Mouse (Mus musculus): ENCODE data around the gene Ift20. TPM values are rescaled to one million over a fixed set of nuclear protein-coding genes. Genes with fewer than 3 reads are reported as not detected.
"Not testable (repeated sequence)": the region's sequence is repeated elsewhere in the genome, so short reads cannot be mapped to it uniquely, and the experiment has no call there.

Ift20 gene
- polyA plus RNA-seq, 1 experiment, result 41.7 TPM

DNA sequence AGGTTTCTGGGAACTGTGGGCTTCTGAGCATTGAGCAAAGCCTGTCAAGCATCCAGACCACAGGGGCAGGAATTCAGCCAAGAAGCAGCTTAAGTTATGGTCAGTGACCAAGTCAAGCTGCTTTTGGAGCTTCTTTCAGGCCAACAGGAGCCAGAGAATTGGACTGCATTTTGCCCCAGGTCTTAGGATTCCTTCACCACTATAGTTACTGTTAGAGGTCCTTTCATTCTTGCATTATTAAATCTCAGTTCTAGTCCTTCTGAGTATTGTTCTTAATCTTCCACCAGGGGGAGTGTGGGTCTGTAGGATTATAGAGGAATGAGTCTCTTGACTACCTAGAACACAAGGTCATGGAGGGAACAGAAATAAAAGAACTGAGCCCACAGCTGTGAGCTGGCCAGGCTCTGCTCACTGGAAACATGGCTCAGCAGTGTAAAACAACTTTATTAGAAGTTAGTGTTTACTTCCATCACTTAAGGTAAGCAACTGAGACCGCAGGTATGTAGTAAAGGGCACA, 13.6 kb upstream of the Ift20 start:
- DNase-seq (ENCODE audit: low read depth in 1 of 2, low spot score in 2 of 2), result no peak
- Histone ChIP-seq H3K27ac (ENCODE audit: insufficient read depth, low read length) (no peak overlapping the region), H3K4me1 (ENCODE audit: control insufficient read depth, insufficient read depth, insufficient read length) (no peaks in the 10 kb centered on the region), H3K36me3 (ENCODE audit: control insufficient read depth, insufficient read depth, low read length) (peaks cover 40% of the 10 kb centered on the region), H3K4me3 (ENCODE audit: extremely low read depth, insufficient read depth, insufficient read length) (no peak overlapping the region), H3K27me3 (ENCODE audit: control insufficient read depth, insufficient read depth, low read length) (no peaks in the 10 kb centered on the region)
- 97% methylated on average over 1 of the region's 1 CpGs for WGBS
- TF ChIP-seq POLR2A (IDR thresholded peaks at IDR 0.05; ENCODE audit: low read depth, low read length) (no peak), CTCF (IDR thresholded peaks at IDR 0.05; ENCODE audit: extremely low read depth, insufficient read depth, insufficient read length, insufficient replicate concordance) (no peak)

DNA sequence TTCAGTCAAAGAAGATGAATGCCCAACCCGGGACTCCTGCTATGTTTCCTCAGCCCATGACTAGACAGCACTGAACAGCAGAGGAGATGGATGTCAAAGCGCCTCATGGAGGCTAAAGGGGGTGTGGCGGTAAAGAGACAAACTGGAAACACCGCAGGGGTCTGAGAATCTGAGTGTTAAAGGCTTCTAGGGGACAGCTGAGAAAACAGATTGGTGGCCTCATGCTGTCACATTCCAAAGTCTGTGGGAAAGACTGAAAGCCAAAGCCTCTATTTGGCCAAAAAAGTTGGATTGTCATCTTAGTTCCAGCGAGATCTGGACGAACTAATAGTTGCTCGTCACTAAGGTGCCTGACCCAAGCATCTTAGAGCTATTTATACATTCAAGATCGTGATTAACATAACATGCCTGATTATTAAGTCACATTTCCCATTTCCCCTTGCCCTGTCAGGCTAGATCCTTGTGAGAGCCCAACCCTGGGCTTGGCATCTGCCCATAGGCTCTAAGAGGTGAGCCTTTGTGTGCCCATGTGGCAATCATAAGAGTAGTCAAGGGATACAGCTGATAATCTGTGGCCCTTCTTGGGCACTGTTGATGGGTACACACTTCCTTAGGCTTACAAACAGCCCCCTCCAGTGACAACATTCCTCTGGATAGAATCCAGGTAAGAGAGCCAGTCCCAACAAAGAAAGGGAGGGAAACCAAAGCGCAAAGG, 12.8 kb upstream of the Ift20 start:
- Histone ChIP-seq H3K27ac (ENCODE audit: insufficient read depth, low read length) (no peak overlapping the region), H3K36me3 (ENCODE audit: control insufficient read depth, insufficient read depth, low read length) (peaks cover 45% of the 10 kb centered on the region), H3K27me3 (ENCODE audit: control insufficient read depth, insufficient read depth, low read length) (no peaks in the 10 kb centered on the region), H3K4me3 (ENCODE audit: extremely low read depth, insufficient read depth, insufficient read length) (no peak overlapping the region), H3K4me1 (ENCODE audit: control insufficient read depth, insufficient read depth, insufficient read length) (no peaks in the 10 kb centered on the region)
- DNase-seq (ENCODE audit: low read depth in 1 of 2, low spot score in 2 of 2), result no peak
- no peak for TF ChIP-seq POLR2A (IDR thresholded peaks at IDR 0.05; ENCODE audit: low read depth, low read length)
- no peak for TF ChIP-seq CTCF (IDR thresholded peaks at IDR 0.05; ENCODE audit: extremely low read depth, insufficient read depth, insufficient read length, insufficient replicate concordance)
- 93% methylated on average over 9 of the region's 9 CpGs for WGBS

DNA sequence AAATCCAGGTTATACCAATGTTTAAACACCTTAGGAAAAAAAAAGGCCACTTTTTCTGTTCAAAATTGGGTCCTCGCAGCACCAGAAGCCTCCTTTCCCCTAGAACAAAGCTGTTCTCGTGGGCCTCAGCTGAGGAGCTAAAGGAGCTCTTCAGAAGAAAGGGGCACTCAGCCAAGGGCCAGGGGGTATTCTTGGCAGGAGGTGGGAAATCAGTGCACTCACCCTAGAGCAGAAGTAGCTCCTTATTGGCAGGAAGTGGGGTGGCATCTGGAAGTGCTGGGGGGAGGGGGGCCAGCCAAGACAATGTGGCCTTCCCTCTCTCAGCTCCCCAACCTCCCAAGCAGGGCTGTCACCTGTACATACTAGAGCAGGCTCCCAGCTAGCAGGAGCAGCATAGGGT, 11.3 kb upstream of the Ift20 start:
- TF ChIP-seq CTCF (IDR thresholded peaks at IDR 0.05; ENCODE audit: extremely low read depth, insufficient read depth, insufficient read length, insufficient replicate concordance) (no peak), POLR2A (IDR thresholded peaks at IDR 0.05; ENCODE audit: low read depth, low read length) (no peak)
- H3K36me3 ChIP-seq (ENCODE audit: control insufficient read depth, insufficient read depth, low read length), result peaks cover 46% of the 10 kb centered on the region

DNA sequence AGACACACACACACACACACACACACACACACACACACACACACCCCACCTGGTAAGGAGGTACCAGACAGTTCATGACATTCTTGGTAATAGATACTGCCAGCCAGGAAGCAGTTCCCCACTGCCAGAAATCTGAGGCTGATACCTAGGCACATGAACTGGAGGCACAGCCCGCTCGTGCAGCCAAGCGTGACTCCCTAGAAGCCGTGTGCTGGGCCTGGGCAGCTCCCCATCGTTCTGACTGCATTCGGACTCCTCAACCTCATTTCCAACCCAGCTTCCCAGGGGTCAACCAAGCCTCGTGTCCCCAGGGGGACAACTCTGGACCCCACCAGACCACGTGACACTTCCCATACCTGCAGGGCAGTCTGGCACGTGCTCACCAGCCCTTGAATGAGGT, 7.4 kb upstream of the Ift20 start:
- Histone ChIP-seq H3K27ac (ENCODE audit: insufficient read depth, low read length) (no peak overlapping the region), H3K4me1 (ENCODE audit: control insufficient read depth, insufficient read depth, insufficient read length) (no peaks in the 10 kb centered on the region), H3K36me3 (ENCODE audit: control insufficient read depth, insufficient read depth, low read length) (peaks cover 28% of the 10 kb centered on the region), H3K27me3 (ENCODE audit: control insufficient read depth, insufficient read depth, low read length) (no peaks in the 10 kb centered on the region), H3K4me3 (ENCODE audit: extremely low read depth, insufficient read depth, insufficient read length) (no peak overlapping the region)
- no peak for DNase-seq (ENCODE audit: low read depth in 1 of 2, low spot score in 2 of 2)
- 92% methylated on average over 9 of the region's 9 CpGs for WGBS
- no peak for TF ChIP-seq POLR2A (IDR thresholded peaks at IDR 0.05; ENCODE audit: low read depth, low read length)
- no peak for TF ChIP-seq CTCF (IDR thresholded peaks at IDR 0.05; ENCODE audit: extremely low read depth, insufficient read depth, insufficient read length, insufficient replicate concordance)

More for the DNA sequence above, 11.3 kb upstream of the Ift20 start:
- Histone ChIP-seq H3K4me3 (ENCODE audit: extremely low read depth, insufficient read depth, insufficient read length) (no peak overlapping the region), H3K27me3 (ENCODE audit: control insufficient read depth, insufficient read depth, low read length) (no peaks in the 10 kb centered on the region), H3K4me1 (ENCODE audit: control insufficient read depth, insufficient read depth, insufficient read length) (no peaks in the 10 kb centered on the region), H3K27ac (ENCODE audit: insufficient read depth, low read length) (no peak overlapping the region)
- DNase-seq (ENCODE audit: low read depth in 1 of 2, low spot score in 2 of 2), result no peak
- WGBS, result 68% methylated on average over 2 of the region's 2 CpGs

DNA sequence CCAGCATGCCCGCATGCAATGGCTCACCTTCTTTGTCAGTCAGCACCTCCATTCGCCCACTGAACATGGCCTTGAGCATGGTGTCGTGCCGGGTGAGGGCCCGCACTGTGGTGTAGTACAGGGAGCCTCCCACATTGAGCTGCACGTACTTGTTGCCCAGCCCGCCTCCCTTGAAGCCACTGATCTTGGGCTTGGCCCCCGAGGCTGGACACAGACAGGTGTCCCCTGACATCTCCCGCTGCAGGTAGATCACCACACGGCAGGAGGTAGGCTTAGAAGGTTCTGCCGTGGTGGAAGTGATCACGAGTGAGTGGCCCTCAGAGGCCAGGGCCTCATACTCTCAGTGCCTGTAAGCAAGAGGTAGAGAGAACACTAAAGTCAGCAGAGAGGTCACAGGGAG, 6.2 kb upstream of the Ift20 start:
- Histone ChIP-seq H3K36me3 (ENCODE audit: control insufficient read depth, insufficient read depth, low read length) (peaks cover 22% of the 10 kb centered on the region), H3K27ac (ENCODE audit: insufficient read depth, low read length) (no peak overlapping the region), H3K27me3 (ENCODE audit: control insufficient read depth, insufficient read depth, low read length) (no peaks in the 10 kb centered on the region), H3K4me3 (ENCODE audit: extremely low read depth, insufficient read depth, insufficient read length) (no peak overlapping the region), H3K4me1 (ENCODE audit: control insufficient read depth, insufficient read depth, insufficient read length) (no peaks in the 10 kb centered on the region)
- no peak for DNase-seq (ENCODE audit: low read depth in 1 of 2, low spot score in 2 of 2)
- 93% methylated on average over 12 of the region's 12 CpGs for WGBS
- TF ChIP-seq CTCF (IDR thresholded peaks at IDR 0.05; ENCODE audit: extremely low read depth, insufficient read depth, insufficient read length, insufficient replicate concordance), result no peak
- no peak for TF ChIP-seq POLR2A (IDR thresholded peaks at IDR 0.05; ENCODE audit: low read depth, low read length)

DNA sequence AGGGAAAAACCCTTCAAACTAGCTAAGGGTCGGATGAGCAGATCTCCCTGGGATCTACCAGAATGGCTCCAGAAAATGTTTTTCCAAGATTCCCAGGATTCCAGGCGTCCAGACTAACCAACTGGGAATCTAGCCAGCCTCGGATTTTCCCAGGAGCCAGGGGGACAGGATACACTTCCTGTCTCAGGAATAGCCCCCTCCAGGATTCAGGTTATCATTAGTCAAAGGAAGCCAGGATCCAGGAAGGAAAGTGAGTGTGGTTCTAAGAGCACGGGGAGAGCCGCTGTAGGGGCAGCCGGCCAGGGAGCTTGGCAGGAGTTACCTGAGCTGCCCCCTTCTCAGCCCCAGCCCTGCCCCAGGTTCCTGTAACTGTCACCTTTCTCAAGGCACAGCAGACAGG, 5.1 kb upstream of the Ift20 start:
- TF ChIP-seq POLR2A (IDR thresholded peaks at IDR 0.05; ENCODE audit: low read depth, low read length) (no peak), CTCF (IDR thresholded peaks at IDR 0.05; ENCODE audit: extremely low read depth, insufficient read depth, insufficient read length, insufficient replicate concordance) (no peak)
- WGBS, result 83% methylated on average over 6 of the region's 6 CpGs
- Histone ChIP-seq H3K4me3 (ENCODE audit: extremely low read depth, insufficient read depth, insufficient read length) (no peak overlapping the region), H3K27me3 (ENCODE audit: control insufficient read depth, insufficient read depth, low read length) (no peaks in the 10 kb centered on the region), H3K36me3 (ENCODE audit: control insufficient read depth, insufficient read depth, low read length) (peaks cover 17% of the 10 kb centered on the region), H3K27ac (ENCODE audit: insufficient read depth, low read length) (0 out of 2 replicates have a peak overlapping the region, but pooled peaks have one; percentile 12), H3K4me1 (ENCODE audit: control insufficient read depth, insufficient read depth, insufficient read length) (no peaks in the 10 kb centered on the region; the same call in 1 of the 2 replicates)
- no peak for DNase-seq (ENCODE audit: low read depth in 1 of 2, low spot score in 2 of 2)

DNA sequence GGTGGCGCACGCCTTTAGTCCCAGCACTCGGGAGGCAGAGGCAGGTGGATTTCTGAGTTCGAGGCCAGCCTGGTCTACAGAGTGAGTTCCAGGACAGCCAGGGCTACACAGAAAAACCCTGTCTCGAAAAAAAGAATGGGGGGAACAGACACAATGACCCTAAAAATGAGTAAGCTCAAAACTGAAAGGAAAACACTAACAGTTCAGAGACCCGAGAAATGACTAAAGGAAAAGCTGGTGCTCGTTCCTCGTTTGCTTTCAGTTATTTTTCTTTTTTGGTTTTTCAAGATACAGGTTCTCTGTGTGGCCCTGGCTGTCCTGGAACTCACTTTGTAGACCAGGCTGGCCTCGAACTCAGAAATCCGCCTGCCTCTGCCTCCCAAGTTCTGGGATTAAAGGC, 4.6 kb upstream of the Ift20 start:
- H3K36me3 ChIP-seq (ENCODE audit: control insufficient read depth, insufficient read depth, low read length), result peaks cover 16% of the 10 kb centered on the region
- 82% methylated on average over 10 of the region's 10 CpGs for WGBS

More for the DNA sequence above, 4.6 kb upstream of the Ift20 start:
- DNase-seq (ENCODE audit: low read depth in 1 of 2, low spot score in 2 of 2); H3K4me1 ChIP-seq (ENCODE audit: control insufficient read depth, insufficient read depth, insufficient read length); H3K27me3 ChIP-seq (ENCODE audit: control insufficient read depth, insufficient read depth, low read length); H3K4me3 ChIP-seq (ENCODE audit: extremely low read depth, insufficient read depth, insufficient read length): not testable (repeated sequence)
- H3K27ac ChIP-seq (ENCODE audit: insufficient read depth, low read length), result 0 out of 2 replicates have a peak overlapping the region, but pooled peaks have one; percentile 12
